Mouse (Mus musculus) cerebellum, adult 2 months (tissue): ENCODE results near the gene Gm20498.

ENCODE experiments used
- CTCF ChIP-seq: fragments of 200-500 bp; IDR thresholded peaks from 2 replicates; pipeline ENCODE4 v1.5.1; 2011; ENCODE audit warnings: low read depth, mild to moderate bottlenecking, control low read depth, low read length, moderate library complexity, borderline replicate concordance; ENCODE audit not compliant: insufficient read depth
- POLR2A ChIP-seq: fragments of 200-500 bp; IDR thresholded peaks from 2 replicates; pipeline ENCODE4 v1.6.1; 2011; ENCODE audit warnings: low read length, control low read depth, borderline replicate concordance; ENCODE audit not compliant: insufficient read depth

- TF ChIP-seq POLR2A, result no peak
- TF ChIP-seq CTCF, result no peak
Observed at GRCm38 (mm10) chr12:81408966-81409365, 123.7 kb downstream of the Gm20498 start.
